Mouse (Mus musculus) megakaryocyte, adult 5-6 weeks (primary cell): ENCODE results near the gene Thap8. TPM values are rescaled to one million over a fixed set of nuclear protein-coding genes. Genes with fewer than 3 reads are reported as not detected.

ENCODE experiments used
- ATAC-seq: 2 replicates; pipeline ENCODE4 v1.8.0; 2016; ENCODE audit warnings: mild to moderate bottlenecking, inconsistent platforms; ENCODE audit not compliant: poor library complexity, severe bottlenecking
- total RNA-seq, 2 experiments: library from RNA; stranded (forward) in 1 of 2; stranded (reverse) in 1 of 2; fragments of 153-499, 151-499 nt in 1 of 2; fragments of 221-1000, 200-1000 nt in 1 of 2; gene quantifications; 2 replicates each; pipeline versions ENCODE4 v1.2.3 to v1.2.4; 2015 to 2017

The Thap8 gene
- total RNA-seq, 2 experiments from 2014 or later, result 0.51 to 0.84 TPM

- ATAC-seq, result no peak
Observed at GRCm38 (mm10) chr7:30315559-30316529, 36.0 kb downstream of the Thap8 start.

DNA sequence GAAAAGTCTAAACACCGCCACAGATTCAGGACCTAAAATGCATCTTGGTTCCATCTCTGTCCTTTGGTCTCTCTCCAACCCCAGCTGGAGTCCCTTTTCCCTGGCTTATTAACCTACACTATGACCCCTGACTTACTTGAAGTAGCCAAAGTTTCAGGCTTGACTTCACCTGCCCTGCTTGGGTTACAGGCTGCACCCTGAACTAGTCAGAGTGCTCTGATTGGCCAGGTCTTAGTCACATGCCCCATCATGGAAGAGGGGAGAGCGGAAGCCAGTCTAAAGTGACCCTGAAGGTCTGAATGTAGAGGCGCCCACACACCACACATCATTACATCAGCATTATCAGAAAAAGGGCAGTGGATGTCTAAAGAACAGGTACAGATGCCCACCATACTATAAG lies 38.2 kb downstream of the Thap8 start:
- ATAC-seq, result no peak

GRCm38 (mm10) chr7:30320946-30321345 lies 41.1 kb downstream of the Thap8 start:
- no peak for ATAC-seq

GRCm38 (mm10) chr7:30321539-30322284 lies 41.8 kb downstream of the Thap8 start, which contains the start of gene E130208F15Rik:
E130208F15Rik (plus strand) TSS chr7:30321740.
- peak; percentile 42 for ATAC-seq

DNA sequence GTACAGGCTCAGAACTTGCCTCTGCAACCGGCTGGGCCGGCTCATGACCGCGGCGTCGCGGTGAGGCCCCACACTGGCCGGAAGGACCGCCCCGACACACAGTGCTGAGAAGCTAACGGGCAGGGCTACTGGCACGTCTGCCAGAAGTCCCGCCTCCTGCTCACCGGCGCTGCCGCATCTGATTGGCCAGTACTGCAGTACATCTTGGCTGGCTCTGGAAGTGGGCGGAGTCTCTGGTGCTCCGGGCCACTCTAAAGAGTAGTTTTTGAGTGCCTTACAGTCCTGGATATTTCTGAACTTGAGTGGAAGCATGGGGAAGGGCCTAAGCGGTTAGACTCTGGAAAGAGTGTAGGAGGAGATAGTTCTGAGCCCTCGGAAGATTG lies 42.4 kb downstream of the Thap8 start:
- peak; percentile 98 for ATAC-seq

DNA sequence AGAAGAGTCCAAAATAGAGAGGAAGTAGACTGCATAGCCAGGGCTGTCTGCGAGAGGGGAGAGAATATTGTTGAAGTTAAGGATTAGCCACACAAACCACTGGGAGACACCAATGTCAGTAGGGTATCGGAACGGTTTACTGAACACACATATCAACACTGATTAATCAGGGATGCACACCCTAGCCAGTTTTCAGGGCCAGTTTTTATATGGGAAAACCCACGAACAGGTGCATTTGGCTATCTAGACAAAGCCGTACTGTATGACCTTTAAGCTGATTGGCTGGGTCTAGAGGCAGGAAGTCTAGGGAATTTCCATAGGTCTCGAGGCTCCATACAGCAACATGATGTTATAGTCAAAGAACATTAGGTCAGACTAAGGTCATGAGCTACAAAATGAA lies 43.0 kb downstream of the Thap8 start:
- ATAC-seq, result no peak

DNA sequence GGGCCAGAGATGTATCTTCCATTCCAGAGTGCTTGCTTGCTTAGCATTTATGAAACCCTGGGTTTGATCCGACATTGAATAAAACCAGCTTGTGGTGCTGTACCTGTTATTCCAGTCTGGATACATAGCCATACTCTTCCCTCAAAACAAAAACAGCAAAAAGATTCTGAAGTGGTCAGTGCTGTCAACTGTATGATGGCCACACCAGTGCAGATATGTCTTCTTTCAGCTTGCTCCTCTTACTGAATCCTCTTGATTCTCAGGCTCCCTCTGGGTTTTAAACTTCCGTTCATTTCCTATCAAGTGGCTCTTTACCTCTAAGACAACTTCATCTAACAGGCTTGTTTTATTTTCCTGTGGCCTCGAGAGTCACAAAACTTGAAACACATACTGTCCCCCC lies 43.9 kb downstream of the Thap8 start, which contains the start of gene Sdhaf1:
Gene Sdhaf1 (minus strand): TSS at position 101 of the 400 bp plus-strand sequence.
- ATAC-seq, result no peak

GRCm38 (mm10) chr7:30324300-30324944 lies 44.5 kb downstream of the Thap8 start:
- no peak for ATAC-seq

DNA sequence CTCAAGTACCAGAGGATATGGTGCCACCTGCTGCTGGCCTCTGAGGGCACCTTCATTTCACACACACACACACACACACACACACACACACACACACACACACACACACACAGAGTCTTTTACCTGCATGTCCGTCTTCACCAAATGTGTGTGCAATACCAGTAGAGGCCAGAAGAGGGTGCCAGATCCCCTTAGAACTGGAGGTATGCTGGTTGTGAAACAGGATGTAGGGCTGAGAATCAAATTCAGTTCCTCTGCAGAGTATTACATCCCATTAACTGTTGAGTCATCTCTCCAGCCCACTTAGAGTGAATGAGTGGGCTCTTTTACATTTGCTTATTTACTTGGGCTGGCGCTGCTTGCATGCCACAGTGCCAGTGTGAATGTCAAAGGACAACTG lies 45.5 kb downstream of the Thap8 start:
- ATAC-seq, result peak; percentile 56

GRCm38 (mm10) chr7:30326427-30326826 lies 46.5 kb downstream of the Thap8 start:
- no peak for ATAC-seq

DNA sequence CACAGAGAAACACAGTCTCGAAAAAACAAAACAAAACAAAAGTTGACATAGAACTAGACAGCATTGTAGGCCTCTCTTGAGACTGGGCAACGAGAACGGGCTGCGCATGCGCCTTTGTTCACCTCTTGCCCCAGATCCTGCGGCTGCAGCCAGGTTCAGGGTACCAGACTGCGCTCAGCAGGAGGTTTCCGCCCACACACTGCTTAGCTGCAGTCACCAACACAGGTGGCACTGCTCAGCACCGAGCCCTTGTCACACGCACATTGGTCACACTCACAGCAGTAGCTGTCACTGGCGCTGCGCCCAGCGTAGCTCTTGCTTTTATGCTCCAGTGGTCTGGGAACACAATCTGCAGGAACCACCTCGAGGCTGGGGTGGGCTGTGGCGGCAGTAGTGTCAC lies 47.2 kb downstream of the Thap8 start:
- ATAC-seq, result no peak

GRCm38 (mm10) chr7:30328379-30328778 lies 48.5 kb downstream of the Thap8 start:
- no peak for ATAC-seq

- ATAC-seq, result peak; percentile 94
Observed at GRCm38 (mm10) chr7:30331887-30332286, 52.0 kb downstream of the Thap8 start.

DNA sequence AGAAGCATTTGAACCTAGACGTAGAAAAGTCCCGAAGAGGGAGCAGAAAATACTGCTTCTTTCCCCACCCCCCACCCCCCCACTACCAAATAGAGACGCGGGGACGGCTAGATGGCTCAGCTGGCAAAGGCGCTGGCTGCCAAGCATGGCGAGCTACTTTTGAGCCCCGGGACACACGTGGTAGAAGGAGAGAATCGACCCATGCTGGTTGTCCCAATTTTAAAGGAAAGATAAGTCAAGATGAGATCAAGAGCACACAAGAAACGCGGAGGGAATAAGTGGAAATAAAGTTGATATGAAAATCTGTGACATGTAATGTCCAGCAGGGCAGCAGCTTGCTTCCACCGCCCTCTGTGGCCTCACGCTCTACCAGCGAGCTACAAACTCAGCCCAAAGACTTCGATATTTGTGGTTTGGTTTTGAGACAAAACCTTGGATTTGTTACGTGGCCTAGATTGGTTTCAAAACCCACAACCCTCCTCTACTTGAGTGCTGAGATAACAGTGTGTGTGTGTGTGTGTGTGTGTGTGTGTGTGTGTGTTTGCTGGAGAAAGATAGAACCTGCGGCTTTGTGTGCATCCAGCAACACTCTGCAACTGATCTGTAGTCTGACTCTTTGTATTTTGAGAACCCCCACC lies 52.8 kb downstream of the Thap8 start:
- no peak for ATAC-seq

- ATAC-seq, result no peak
Observed at GRCm38 (mm10) chr7:30333436-30333835, 53.5 kb downstream of the Thap8 start.

DNA sequence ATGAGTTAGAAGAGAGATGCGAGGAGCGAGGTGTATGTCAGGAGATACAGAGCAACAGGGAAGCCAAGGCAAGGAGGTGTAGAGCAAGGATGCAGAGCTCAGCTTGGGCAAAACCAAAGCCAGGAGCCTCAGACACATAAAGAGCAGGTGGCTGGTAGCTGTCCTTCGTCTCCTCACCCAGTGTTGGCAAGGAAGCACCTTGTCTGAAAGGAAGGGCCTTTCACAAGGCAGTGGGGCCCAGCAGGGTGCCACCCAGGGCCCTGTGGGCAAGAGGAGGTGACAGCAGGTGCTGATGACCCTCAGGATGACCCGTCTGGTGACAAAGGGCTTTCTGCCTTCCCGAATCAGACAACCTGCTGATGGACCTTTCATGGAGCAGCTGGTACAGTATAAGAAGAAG lies 54.7 kb downstream of the Thap8 start:
- ATAC-seq, result no peak

GRCm38 (mm10) chr7:30335688-30336087 lies 55.8 kb downstream of the Thap8 start:
- ATAC-seq, result no peak

GRCm38 (mm10) chr7:30336384-30336783 lies 56.5 kb downstream of the Thap8 start:
- peak; percentile 81 for ATAC-seq

DNA sequence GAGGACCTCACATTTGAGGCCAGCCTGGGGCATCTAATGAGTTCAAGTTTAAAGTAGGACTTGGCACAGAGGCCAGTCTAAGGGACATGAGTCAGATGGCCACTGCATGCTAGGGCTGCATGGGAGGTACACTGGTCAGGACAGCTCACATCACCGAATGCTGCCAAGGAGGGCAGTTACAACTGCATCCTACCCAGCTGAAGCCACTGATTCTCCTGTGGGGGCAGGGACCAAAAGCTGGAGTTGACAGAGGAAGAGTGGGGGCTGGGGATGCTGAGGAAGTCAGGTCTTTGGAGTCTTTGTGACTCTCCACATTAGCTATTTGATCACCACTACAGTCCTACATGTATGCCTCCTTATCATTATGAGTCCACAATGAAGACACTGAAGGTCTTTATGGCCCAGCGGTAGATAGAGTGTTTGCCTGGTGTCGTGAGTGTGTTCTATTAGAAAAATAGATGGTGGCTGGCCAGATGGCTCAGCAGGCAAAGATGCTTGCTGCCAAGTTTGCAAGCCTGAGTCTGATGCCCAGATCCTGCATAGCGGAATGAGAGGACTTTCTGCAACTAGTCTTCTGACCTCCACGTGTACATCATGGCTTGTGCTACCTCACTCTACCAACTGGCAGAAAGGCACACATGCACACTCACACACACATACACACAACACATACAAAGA lies 59.7 kb downstream of the Thap8 start:
- no peak for ATAC-seq
